Mouse (Mus musculus): Measurements from ENCODE around the gene Tbx4. TPM values are rescaled to one million over a fixed set of nuclear protein-coding genes. Genes with fewer than 3 reads are reported as not detected.

The Tbx4 gene
- polyA plus RNA-seq, 2 experiments = 0.08 TPM; not detected in 1

- no peak overlapping the region for H3K27ac ChIP-seq
- H3K4me1 ChIP-seq (replicated peaks; ENCODE audit: control insufficient read depth in 2 of 2, insufficient read depth in 2 of 2, low read length in 1 of 2) = no peaks in the 10 kb centered on the region
- no peak for TF ChIP-seq CTCF (IDR thresholded peaks at IDR 0.05; ENCODE audit: low read depth)
- TF ChIP-seq EP300 (IDR thresholded peaks at IDR 0.05; ENCODE audit: low read depth) = no peak
- 65% methylated on average over 4 of the region's 4 CpGs for WGBS (ENCODE audit: insufficient replicate concordance)
- H3K36me3 ChIP-seq (replicated peaks; ENCODE audit: control insufficient read depth, insufficient read depth, low read depth) = no peaks in the 10 kb centered on the region
- no peaks in the 10 kb centered on the region for H3K9me3 ChIP-seq (ENCODE audit: control insufficient read depth, low read length)
- ATAC-seq (ENCODE audit: insufficient read depth) = no peak
- no peak overlapping the region for H3K4me2 ChIP-seq (ENCODE audit: low read depth)
- peaks cover 55% of the 10 kb centered on the region for H3K27me3 ChIP-seq (ENCODE audit: control insufficient read depth, insufficient read depth, low read length)
- no peak for DNase-seq (ENCODE audit: low read depth in 3 of 3, low spot score in 3 of 3)
- H3K9ac ChIP-seq (replicated peaks) = no peak overlapping the region
- H3K4me3 ChIP-seq (ENCODE audit: insufficient read depth in 1 of 2, low read depth in 2 of 2, low read length in 2 of 2) = no peak overlapping the region
Observed at GRCm38 (mm10) chr11:85884498-85884897, 1.7 kb upstream of the Tbx4 start.

GRCm38 (mm10) chr11:85886429-85886785 lies 185 bp downstream of the Tbx4 start:
- H3K27ac ChIP-seq = no peak overlapping the region
- no peak overlapping the region for H3K4me2 ChIP-seq (ENCODE audit: low read depth)
- no peaks in the 10 kb centered on the region for H3K4me1 ChIP-seq (replicated peaks; ENCODE audit: control insufficient read depth in 2 of 2, insufficient read depth in 2 of 2, low read length in 1 of 2)
- WGBS (ENCODE audit: insufficient replicate concordance) = 6% methylated on average over 22 of the region's 22 CpGs
- DNase-seq (ENCODE audit: low read depth in 3 of 3, low spot score in 3 of 3) (no peak), ATAC-seq (ENCODE audit: insufficient read depth) (no peak)
- TF ChIP-seq CTCF (IDR thresholded peaks at IDR 0.05; ENCODE audit: low read depth) (no peak), EP300 (IDR thresholded peaks at IDR 0.05; ENCODE audit: low read depth) (no peak)
- H3K27me3 ChIP-seq (ENCODE audit: control insufficient read depth, insufficient read depth, low read length) = peaks cover 71% of the 10 kb centered on the region
- no peaks in the 10 kb centered on the region for H3K9me3 ChIP-seq (ENCODE audit: control insufficient read depth, low read length)
- H3K4me3 ChIP-seq (ENCODE audit: insufficient read depth in 1 of 2, low read depth in 2 of 2, low read length in 2 of 2) = no peak overlapping the region
- H3K36me3 ChIP-seq (replicated peaks; ENCODE audit: control insufficient read depth, insufficient read depth, low read depth) = no peaks in the 10 kb centered on the region
- no peak overlapping the region for H3K9ac ChIP-seq (replicated peaks)

GRCm38 (mm10) chr11:85887273-85887672 lies 1.1 kb downstream of the Tbx4 start:
- no peak for DNase-seq (ENCODE audit: low read depth in 3 of 3, low spot score in 3 of 3)
- Histone ChIP-seq H3K27ac (no peak overlapping the region), H3K9me3 (ENCODE audit: control insufficient read depth, low read length) (no peaks in the 10 kb centered on the region), H3K4me2 (ENCODE audit: low read depth) (no peak overlapping the region), H3K4me1 (replicated peaks; ENCODE audit: control insufficient read depth in 2 of 2, insufficient read depth in 2 of 2, low read length in 1 of 2) (no peaks in the 10 kb centered on the region), H3K36me3 (replicated peaks; ENCODE audit: control insufficient read depth, insufficient read depth, low read depth) (no peaks in the 10 kb centered on the region), H3K9ac (replicated peaks) (no peak overlapping the region), H3K27me3 (ENCODE audit: control insufficient read depth, insufficient read depth, low read length) (peaks cover 80% of the 10 kb centered on the region), H3K4me3 (ENCODE audit: insufficient read depth in 1 of 2, low read depth in 2 of 2, low read length in 2 of 2) (no peak overlapping the region)
- no peak for TF ChIP-seq CTCF (IDR thresholded peaks at IDR 0.05; ENCODE audit: low read depth)
- TF ChIP-seq EP300 (IDR thresholded peaks at IDR 0.05; ENCODE audit: low read depth) = no peak
- WGBS (ENCODE audit: insufficient replicate concordance) = 29% methylated on average over 6 of the region's 6 CpGs
- ATAC-seq (ENCODE audit: insufficient read depth) = no peak

- 3% methylated on average over 17 of the region's 17 CpGs for WGBS (ENCODE audit: insufficient replicate concordance)
- TF ChIP-seq EP300 (IDR thresholded peaks at IDR 0.05; ENCODE audit: low read depth) (no peak), CTCF (IDR thresholded peaks at IDR 0.05; ENCODE audit: low read depth) (no peak)
- H3K4me2 ChIP-seq (ENCODE audit: low read depth) = no peak overlapping the region
- H3K9me3 ChIP-seq (ENCODE audit: control insufficient read depth, low read length) = no peaks in the 10 kb centered on the region
- no peaks in the 10 kb centered on the region for H3K4me1 ChIP-seq (replicated peaks; ENCODE audit: control insufficient read depth in 2 of 2, insufficient read depth in 2 of 2, low read length in 1 of 2)
- H3K27me3 ChIP-seq (ENCODE audit: control insufficient read depth, insufficient read depth, low read length) = peaks cover 84% of the 10 kb centered on the region
- DNase-seq (ENCODE audit: low read depth in 3 of 3, low spot score in 3 of 3) = no peak
- no peaks in the 10 kb centered on the region for H3K36me3 ChIP-seq (replicated peaks; ENCODE audit: control insufficient read depth, insufficient read depth, low read depth)
- no peak overlapping the region for H3K27ac ChIP-seq
- no peak overlapping the region for H3K4me3 ChIP-seq (ENCODE audit: insufficient read depth in 1 of 2, low read depth in 2 of 2, low read length in 2 of 2)
- ATAC-seq (ENCODE audit: insufficient read depth) = no peak
- no peak overlapping the region for H3K9ac ChIP-seq (replicated peaks)
Observed at GRCm38 (mm10) chr11:85887801-85888450, 1.7 kb downstream of the Tbx4 start.

GRCm38 (mm10) chr11:85888451-85888961 lies 2.3 kb downstream of the Tbx4 start:
- DNase-seq (ENCODE audit: low read depth in 3 of 3, low spot score in 3 of 3) (no peak), ATAC-seq (ENCODE audit: insufficient read depth) (no peak)
- WGBS (ENCODE audit: insufficient replicate concordance) = under 1% methylated on average over 26 of the region's 26 CpGs

More at GRCm38 (mm10) chr11:85888451-85888961, 2.3 kb downstream of the Tbx4 start:
- H3K9me3 ChIP-seq (ENCODE audit: control insufficient read depth, low read length) = no peaks in the 10 kb centered on the region
- H3K4me1 ChIP-seq (replicated peaks; ENCODE audit: control insufficient read depth in 2 of 2, insufficient read depth in 2 of 2, low read length in 1 of 2) = no peaks in the 10 kb centered on the region
- no peak overlapping the region for H3K27ac ChIP-seq
- no peak overlapping the region for H3K9ac ChIP-seq (replicated peaks)
- H3K4me3 ChIP-seq (ENCODE audit: insufficient read depth in 1 of 2, low read depth in 2 of 2, low read length in 2 of 2) = no peak overlapping the region
- no peak overlapping the region for H3K4me2 ChIP-seq (ENCODE audit: low read depth)
- H3K27me3 ChIP-seq (ENCODE audit: control insufficient read depth, insufficient read depth, low read length) = peaks cover 90% of the 10 kb centered on the region
- no peak for TF ChIP-seq CTCF (IDR thresholded peaks at IDR 0.05; ENCODE audit: low read depth)
- no peak for TF ChIP-seq EP300 (IDR thresholded peaks at IDR 0.05; ENCODE audit: low read depth)
- no peaks in the 10 kb centered on the region for H3K36me3 ChIP-seq (replicated peaks; ENCODE audit: control insufficient read depth, insufficient read depth, low read depth)
